Mouse (Mus musculus) naive thymus-derived CD4-positive, alpha-beta T cell, adult 5 months (primary cell): Measurements from ENCODE around the gene Cog4. TPM values are rescaled to one million over a fixed set of nuclear protein-coding genes. Genes with fewer than 3 reads are reported as not detected.

Experiments used
- polyA plus RNA-seq: library from polyadenylated mRNA; unstranded; fragments of 100-300 nt; shearing (Covaris generic); gene quantifications from one replicate; pipeline ENCODE4 v1.2.1, GENCODE M21; 2017

Gene Cog4
- polyA plus RNA-seq, result 52.9 TPM

DNA sequence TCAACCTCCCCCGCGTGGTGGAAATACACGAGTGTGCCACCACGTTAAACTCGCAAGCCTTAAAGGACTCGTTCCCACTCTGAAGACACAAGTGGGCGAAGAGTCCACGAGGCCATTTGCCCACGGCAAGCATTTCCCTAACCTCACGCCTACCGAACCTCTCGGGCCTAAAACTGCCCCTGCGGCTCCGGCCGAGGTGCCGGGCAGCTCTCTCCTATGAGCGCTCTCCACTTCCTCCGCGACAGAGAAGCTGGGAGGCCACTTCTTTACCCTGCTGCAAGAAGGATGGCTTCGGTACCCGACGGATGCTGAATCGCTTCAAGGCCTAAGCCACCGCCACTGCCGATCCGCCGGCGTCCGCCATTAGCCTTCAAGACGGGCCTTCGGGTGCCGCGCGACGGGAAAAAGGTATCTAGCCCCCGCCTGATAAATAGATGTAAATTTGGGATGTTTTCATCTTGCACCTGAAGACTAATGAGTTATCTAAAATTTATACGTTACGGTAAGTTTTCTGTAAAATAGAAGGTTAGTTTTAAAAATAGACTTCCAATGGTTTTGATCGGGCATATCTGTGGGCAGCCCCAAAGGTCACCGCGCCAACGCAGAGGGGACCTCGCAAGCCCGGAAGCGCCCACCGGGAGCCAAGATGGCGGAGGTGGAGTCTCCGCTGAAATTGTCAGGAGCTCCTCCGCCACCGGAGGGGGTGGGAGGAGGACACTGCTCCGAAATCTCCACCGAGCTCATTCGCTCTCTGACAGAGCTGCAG, at the start of gene Cog4, which contains the start of gene Sf3b3:
Gene Cog4 (plus strand): TSS at position 196 of the 766 bp plus-strand sequence.
Gene Sf3b3 (minus strand): TSS at position 383 of the 766 bp plus-strand sequence.

DNA sequence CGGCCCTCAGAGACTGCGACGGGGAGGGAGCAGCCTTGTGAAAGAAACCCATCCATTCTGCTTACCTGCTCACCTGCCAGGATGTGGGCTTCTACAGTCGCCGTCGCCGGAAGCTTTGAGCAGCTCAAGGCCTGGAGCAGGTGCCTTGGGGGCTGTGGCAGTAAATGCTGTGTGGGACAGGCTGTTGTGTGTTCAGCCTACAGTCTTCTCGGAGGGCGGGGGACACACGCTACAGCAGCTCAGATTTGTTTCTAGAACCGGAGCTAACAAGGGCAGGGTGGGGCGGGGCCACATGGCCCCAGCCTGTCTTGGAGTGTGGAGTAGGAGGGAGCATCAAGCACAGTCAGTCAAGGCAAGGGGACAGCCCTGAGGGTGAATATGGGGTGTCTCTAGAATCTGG, 40.7 kb upstream of the Cog4 start, which contains the start of gene Il34:
Gene Il34 (minus strand): TSS at position 256 of the 400 bp plus-strand sequence.

DNA sequence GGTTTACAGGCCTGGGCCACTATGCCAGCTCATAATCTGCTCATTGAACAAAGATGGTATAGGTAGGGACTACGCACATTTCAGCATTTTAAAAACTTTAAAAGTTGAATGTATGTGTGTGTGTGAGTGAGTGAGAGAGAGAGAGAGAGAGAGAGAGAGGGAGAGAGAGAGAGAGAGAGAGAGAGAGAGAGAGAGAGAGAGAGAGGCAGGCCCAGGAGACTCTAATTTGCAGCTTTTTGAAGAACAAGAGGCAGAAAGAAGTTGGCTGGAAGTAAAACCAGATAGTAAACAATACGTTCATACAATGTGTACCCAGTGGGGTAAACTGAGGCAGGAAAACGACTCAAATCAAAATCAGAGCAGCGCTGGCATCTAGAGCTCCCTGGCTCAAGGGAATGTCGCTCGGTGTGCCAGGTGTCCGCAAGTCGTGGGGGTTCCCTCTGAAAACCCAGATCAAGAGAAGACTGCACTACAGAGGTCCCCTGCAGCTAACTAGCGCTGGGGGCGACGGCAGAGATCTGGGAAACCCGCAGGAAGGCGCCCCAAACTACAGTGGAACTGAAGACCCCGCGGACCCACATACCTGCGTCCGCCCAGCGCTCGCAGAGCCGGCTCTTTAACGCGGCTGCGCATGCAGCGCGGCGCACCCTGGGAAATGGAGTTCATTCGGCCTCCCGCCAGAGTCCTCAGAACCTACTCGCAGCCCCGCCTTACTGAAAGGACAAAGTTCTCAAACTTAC, 55.6 kb downstream of the Cog4 start, which contains the start of gene Fuk:
Gene Fuk (minus strand): TSS at position 650 of the 740 bp plus-strand sequence.

DNA sequence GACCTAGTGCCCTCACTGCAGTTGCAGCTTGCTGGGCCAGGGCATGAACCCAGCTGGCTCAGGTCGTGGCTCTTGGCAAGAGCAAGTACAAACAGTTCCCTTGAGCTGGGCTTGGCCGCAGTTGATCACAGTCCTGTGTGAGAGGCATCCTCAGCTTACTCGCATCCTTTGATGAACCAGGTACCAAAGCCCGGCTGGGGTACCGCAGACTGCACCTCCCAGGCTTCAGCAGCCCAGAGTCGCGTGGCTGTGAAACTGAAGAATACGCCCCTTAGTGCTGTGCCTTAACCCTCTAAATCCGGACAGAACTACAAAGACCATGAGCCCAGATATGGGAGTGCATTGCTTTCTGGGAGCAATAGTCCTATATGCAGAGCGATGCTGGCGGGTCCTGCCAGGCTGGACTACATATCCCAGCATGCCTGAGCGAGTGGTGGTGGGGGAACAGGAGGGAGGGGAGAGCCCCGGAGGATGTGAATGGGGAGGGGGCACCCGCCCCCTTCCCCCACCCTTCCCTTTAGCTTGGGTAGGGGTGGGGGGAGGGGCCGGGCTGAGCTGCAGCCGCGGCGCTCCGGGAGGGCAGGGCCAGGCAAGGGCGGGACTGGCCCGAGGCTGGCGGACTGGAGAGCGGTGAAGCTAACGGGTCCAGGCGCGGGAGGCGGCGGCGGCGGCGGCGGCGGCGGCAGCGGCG, 73.1 kb downstream of the Cog4 start, which contains the start of gene St3gal2:
Gene St3gal2 (plus strand): TSS at position 582 of the 691 bp plus-strand sequence.

Other genes with a start within 250 kb of the Cog4 start
- gene Vac14, start 228.0 kb upstream of the Cog4 start, polyA plus RNA-seq, result 47.4 TPM
- gene Mtss1l, start 125.1 kb upstream of the Cog4 start, polyA plus RNA-seq, result not detected
- not detected for gene Il34, start 40.7 kb upstream of the Cog4 start, polyA plus RNA-seq
- 203 TPM for gene Sf3b3, start 187 bp downstream of the Cog4 start, polyA plus RNA-seq
- 8.1 TPM for gene Fuk, start 55.9 kb downstream of the Cog4 start, polyA plus RNA-seq
- 7.7 TPM for gene St3gal2, start 73.3 kb downstream of the Cog4 start, polyA plus RNA-seq
- gene Ddx19a, start 151.2 kb downstream of the Cog4 start, polyA plus RNA-seq, result 21.2 TPM
- 17.4 TPM for gene Ddx19b, start 185.2 kb downstream of the Cog4 start, polyA plus RNA-seq
- gene Aars, start 186.5 kb downstream of the Cog4 start, polyA plus RNA-seq, result 38.1 TPM
- gene Exosc6, start 209.7 kb downstream of the Cog4 start, polyA plus RNA-seq, result 48.9 TPM
- not detected for gene Clec18a, start 245.8 kb downstream of the Cog4 start, polyA plus RNA-seq
- 17.2 TPM for gene Pdpr, start 248.0 kb downstream of the Cog4 start, polyA plus RNA-seq